Mouse (Mus musculus): ENCODE measurements around the gene Irak1bp1. TPM values are rescaled to one million over a fixed set of nuclear protein-coding genes. Genes with fewer than 3 reads are reported as not detected.

Irak1bp1 gene
- total RNA-seq, 2 experiments from 2014 or later: 16.8 to 18.1 TPM

DNA sequence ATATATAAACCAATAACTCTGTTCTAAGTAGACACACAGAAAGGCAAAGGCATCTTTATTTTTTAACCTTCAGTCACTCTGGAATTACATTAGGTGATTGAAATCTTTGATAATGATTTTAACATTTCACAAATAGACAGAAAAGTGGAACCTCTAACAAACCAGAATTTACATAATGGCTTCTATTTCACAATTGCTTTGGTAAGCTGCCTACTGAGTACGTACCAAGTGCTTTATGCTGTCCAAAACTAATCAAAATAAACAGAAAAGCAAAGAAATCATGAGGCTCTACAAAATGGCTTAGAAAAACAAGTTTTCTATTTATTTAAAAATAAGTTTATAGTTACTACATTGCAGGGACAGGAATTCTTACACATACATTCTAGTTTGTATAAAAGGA lies 36.8 kb downstream of the Irak1bp1 start:
- DNase-seq (ENCODE audit: low spot score in 2 of 2): no peak
- intact Hi-C loops (cut with DNase I): no loop called here

- intact Hi-C loops (cut with DNase I): no loop called here
Observed at GRCm38 (mm10) chr9:82867698-82868097, 38.4 kb downstream of the Irak1bp1 start.

GRCm38 (mm10) chr9:82877078-82877477 lies 47.7 kb downstream of the Irak1bp1 start:
- intact Hi-C loops (cut with DNase I): no loop called here
- DNase-seq (ENCODE audit: low spot score in 2 of 2): no peak

More at GRCm38 (mm10) chr9:82867698-82868097, 38.4 kb downstream of the Irak1bp1 start:
- DNase-seq (ENCODE audit: low spot score in 2 of 2): no peak

DNA sequence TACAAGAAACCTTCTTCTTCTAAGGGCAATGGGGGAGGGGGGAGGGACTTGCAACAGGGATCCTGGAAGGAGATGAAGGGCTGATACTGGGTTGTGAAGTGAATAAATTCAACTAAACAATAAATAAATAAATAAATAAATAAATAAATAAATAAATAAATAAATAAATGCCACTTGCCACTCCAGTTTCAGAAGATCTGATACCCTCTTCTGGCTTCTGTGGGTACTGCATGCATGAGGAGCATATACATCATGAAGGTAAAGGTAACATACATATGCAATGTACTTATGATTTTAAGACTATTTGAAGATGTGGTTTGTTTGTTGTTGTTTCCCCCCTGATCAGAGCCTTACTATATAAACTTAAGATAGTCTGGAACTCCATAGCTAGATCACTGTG lies 54.8 kb downstream of the Irak1bp1 start:
- intact Hi-C loops (cut with DNase I): no loop called here
- no peak for DNase-seq (ENCODE audit: low spot score in 2 of 2)

DNA sequence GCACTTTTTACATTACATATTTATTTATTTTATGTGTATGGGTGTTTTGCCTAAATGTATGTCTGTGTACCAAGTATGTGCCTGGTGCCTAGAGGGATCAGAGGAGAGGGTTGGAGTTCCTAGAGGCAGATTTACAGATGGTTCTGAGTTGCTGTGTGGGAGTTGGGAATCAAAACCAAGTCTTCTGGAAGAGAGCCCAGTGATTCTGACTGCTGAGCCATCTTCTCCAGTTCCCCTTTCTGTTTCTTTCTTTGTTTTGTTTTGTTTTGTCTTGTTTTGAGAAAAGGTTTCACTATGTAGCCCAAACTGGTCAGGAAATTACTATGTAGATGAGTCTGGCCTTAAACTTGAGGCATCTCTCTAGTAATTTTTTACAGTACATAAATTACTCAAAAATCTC lies 59.3 kb downstream of the Irak1bp1 start:
- intact Hi-C loops (cut with DNase I): no loop called here
- DNase-seq (ENCODE audit: low spot score in 2 of 2): no peak

Other genes starting within 250 kb of the Irak1bp1 start
- 10 to 100 TPM; 58.5 to 84.6 TPM for gene Phip, start 146.0 kb downstream of the Irak1bp1 start, total RNA-seq (2021)

Data from left cerebral cortex, postnatal 36 days (tissue).